Mouse (Mus musculus) erythroblast, embryonic 14.5 days (primary cell): ENCODE measurements around the gene Fads3. TPM values are rescaled to one million over a fixed set of nuclear protein-coding genes. Genes with fewer than 3 reads are reported as not detected.

Experiments
- H3K27me3 ChIP-seq: 2 replicates; pipeline ENCODE4 v1.6.1; 2012; ENCODE audit warnings: inconsistent platforms; ENCODE audit not compliant: control insufficient read depth
- H3K36me3 ChIP-seq: 2 replicates; pipeline ENCODE4 v1.6.1; 2012; ENCODE audit warnings: mild to moderate bottlenecking, inconsistent platforms; ENCODE audit not compliant: control insufficient read depth
- H3K4me1 ChIP-seq: 2 replicates; pipeline ENCODE4 v1.6.1; 2012; ENCODE audit warnings: inconsistent platforms; ENCODE audit not compliant: control insufficient read depth
- H3K4me3 ChIP-seq: replicated peaks from 2 replicates; pipeline ENCODE3; 2012; ENCODE audit warnings: moderate library complexity, mild to moderate bottlenecking, inconsistent platforms
- H3K9me3 ChIP-seq: 2 replicates; pipeline ENCODE4 v1.6.1; 2012; ENCODE audit warnings: low read length, inconsistent platforms, mixed read lengths; ENCODE audit not compliant: control insufficient read depth
- GATA1 ChIP-seq: IDR thresholded peaks from 2 replicates; pipeline ENCODE4 v1.6.1; 2012; ENCODE audit warnings: low read length, inconsistent platforms, mixed read lengths
- TAL1 ChIP-seq: IDR thresholded peaks from 3 replicates; pipeline ENCODE4 v1.6.1; 2012; ENCODE audit warnings: low read length, inconsistent platforms, mixed read lengths
- polyA plus RNA-seq: library from polyadenylated mRNA; stranded (reverse); fragments of >175 nt; gene quantifications from 2 replicates; pipeline ENCODE4 v1.2.3, GENCODE M21; 2012

Gene Fads3
- polyA plus RNA-seq, 1 experiment = 13.7 TPM

GRCm38 (mm10) chr19:10042816-10043215, 1.4 kb downstream of the Fads3 start:
- Histone ChIP-seq H3K27me3 (no peaks in the 10 kb centered on the region), H3K36me3 (peaks cover 91% of the 10 kb centered on the region), H3K4me1 (peaks cover 91% of the 10 kb centered on the region), H3K4me3 (peak overlapping the region; percentile 75), H3K9me3 (no peaks in the 10 kb centered on the region)
- TF ChIP-seq GATA1 (no peak), TAL1 (no peak)

DNA sequence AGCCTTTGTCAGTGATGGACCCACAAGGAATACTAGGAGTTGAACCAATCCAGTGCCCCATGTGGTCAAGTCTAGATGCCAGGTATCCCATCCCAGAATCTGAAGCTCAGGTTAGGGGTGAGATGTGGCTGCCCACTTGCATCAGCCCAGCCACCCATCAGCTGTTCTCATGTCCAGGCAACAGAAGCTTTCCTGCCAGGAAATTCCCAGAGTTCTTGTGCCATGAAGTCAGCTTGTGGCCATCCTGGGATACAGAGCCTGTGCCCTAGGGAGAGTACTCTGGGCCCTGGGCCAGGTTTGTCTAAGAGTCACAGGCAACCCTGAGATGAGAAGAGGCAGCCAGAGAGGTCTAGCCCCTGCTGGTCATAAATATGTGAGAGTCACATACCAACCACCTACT, 2.3 kb downstream of the Fads3 start:
- Histone ChIP-seq H3K4me3 (peak overlapping the region; percentile 75), H3K27me3 (no peaks in the 10 kb centered on the region), H3K4me1 (peaks cover 95% of the 10 kb centered on the region), H3K36me3 (peaks cover 91% of the 10 kb centered on the region), H3K9me3 (no peaks in the 10 kb centered on the region)
- TF ChIP-seq GATA1 (no peak), TAL1 (no peak)

GRCm38 (mm10) chr19:10045707-10046106, 4.3 kb downstream of the Fads3 start:
- Histone ChIP-seq H3K4me3 (peak overlapping the region; percentile 75), H3K4me1 (peaks cover 93% of the 10 kb centered on the region), H3K9me3 (no peaks in the 10 kb centered on the region), H3K36me3 (peaks cover 91% of the 10 kb centered on the region), H3K27me3 (no peaks in the 10 kb centered on the region)
- TF ChIP-seq GATA1 (no peak), TAL1 (no peak)

DNA sequence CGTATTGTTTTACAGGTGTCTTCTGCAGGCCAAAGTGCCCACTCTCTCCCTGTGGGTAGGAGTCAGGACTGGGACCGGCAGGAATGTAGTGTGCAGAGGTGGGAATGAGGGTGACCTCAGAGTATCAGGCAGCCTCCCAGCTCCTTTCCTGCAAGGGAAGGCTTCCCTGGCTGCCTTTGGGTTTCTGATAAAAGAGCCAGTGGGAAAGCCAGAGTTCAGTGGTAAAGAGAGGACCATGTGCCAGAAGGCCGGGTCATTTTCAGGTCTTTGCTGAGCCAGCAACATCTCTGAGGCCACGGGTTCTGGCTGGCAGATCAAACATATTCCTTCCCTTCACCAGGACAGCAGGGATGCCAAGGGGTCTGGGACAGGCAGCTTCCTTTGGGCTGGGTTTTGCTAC, 5.0 kb downstream of the Fads3 start:
- peaks cover 94% of the 10 kb centered on the region for H3K36me3 ChIP-seq

DNA sequence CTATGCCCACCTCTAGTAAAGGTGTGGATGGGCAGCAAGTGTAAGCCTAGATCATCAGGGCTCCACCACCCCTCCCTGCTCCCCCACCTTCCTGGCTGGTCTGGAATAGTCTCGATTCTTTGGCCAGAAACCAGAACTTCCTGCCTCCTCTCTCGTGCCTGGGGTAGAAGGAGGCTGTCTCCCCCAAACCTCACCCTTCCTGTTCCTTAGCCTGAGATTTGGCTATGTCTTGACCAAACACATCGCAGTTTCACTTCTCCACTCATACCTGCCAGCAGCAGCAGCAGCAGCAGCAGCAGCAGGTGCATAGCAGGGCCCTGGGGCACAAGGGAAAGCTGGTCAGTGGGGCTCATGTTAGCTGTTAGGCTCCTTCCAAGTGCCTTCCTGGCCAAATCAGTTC, 5.6 kb downstream of the Fads3 start:
- TF ChIP-seq TAL1 (no peak), GATA1 (no peak)
- H3K4me3 ChIP-seq = no peak overlapping the region
- H3K36me3 ChIP-seq = peaks cover 98% of the 10 kb centered on the region
- no peaks in the 10 kb centered on the region for H3K9me3 ChIP-seq
- no peaks in the 10 kb centered on the region for H3K27me3 ChIP-seq
- H3K4me1 ChIP-seq = peaks cover 81% of the 10 kb centered on the region

More for the DNA sequence above, 5.0 kb downstream of the Fads3 start:
- H3K4me1 ChIP-seq = peaks cover 88% of the 10 kb centered on the region
- no peaks in the 10 kb centered on the region for H3K27me3 ChIP-seq
- peak overlapping the region; percentile 75 for H3K4me3 ChIP-seq
- TF ChIP-seq TAL1 (no peak), GATA1 (no peak)
- no peaks in the 10 kb centered on the region for H3K9me3 ChIP-seq

GRCm38 (mm10) chr19:10049533-10049932, 8.2 kb downstream of the Fads3 start:
- Histone ChIP-seq H3K4me3 (no peak overlapping the region), H3K4me1 (peaks cover 56% of the 10 kb centered on the region), H3K27me3 (no peaks in the 10 kb centered on the region), H3K36me3 (peaks cover 100% of the 10 kb centered on the region), H3K9me3 (no peaks in the 10 kb centered on the region)
- TF ChIP-seq TAL1 = no peak
- no peak for TF ChIP-seq GATA1

DNA sequence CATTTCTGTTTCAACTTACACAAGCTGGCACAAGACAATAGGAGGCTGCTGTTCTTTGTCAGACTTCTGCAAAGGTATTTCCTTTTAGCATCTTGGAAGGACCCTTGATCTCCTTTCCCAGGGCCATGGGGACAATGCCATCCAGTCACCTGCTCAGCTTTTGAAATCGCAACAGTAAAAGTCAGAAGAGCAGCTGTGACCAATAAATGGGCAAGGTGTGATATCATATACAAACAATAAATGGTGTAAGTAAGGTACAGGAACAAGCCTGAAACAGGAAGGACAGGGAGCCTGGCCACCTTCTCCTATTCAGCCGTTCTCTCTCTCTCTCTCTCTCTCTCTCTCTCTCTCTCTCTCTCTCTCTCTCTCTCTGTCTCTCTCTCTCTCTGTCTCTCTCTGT, 9.1 kb downstream of the Fads3 start:
- Histone ChIP-seq H3K36me3 (peaks cover 100% of the 10 kb centered on the region), H3K4me1 (peaks cover 47% of the 10 kb centered on the region), H3K27me3 (no peaks in the 10 kb centered on the region), H3K4me3 (no peak overlapping the region), H3K9me3 (no peaks in the 10 kb centered on the region)
- TF ChIP-seq GATA1 (no peak), TAL1 (no peak)

GRCm38 (mm10) chr19:10052698-10053097, 11.3 kb downstream of the Fads3 start:
- Histone ChIP-seq H3K4me1 (peaks cover 30% of the 10 kb centered on the region), H3K27me3 (no peaks in the 10 kb centered on the region), H3K36me3 (peaks cover 100% of the 10 kb centered on the region), H3K9me3 (no peaks in the 10 kb centered on the region), H3K4me3 (no peak overlapping the region)
- TF ChIP-seq TAL1 (no peak), GATA1 (no peak)

- TF ChIP-seq GATA1 (no peak), TAL1 (no peak)
- Histone ChIP-seq H3K4me1 (peaks cover 26% of the 10 kb centered on the region), H3K27me3 (no peaks in the 10 kb centered on the region)
These were observed 12.4 kb downstream of the Fads3 start for GRCm38 (mm10) chr19:10053692-10054260.

GRCm38 (mm10) chr19:10054361-10055075, 13.1 kb downstream of the Fads3 start:
- Histone ChIP-seq H3K4me1 (peaks cover 26% of the 10 kb centered on the region), H3K36me3 (peaks cover 100% of the 10 kb centered on the region), H3K27me3 (no peaks in the 10 kb centered on the region), H3K9me3 (no peaks in the 10 kb centered on the region), H3K4me3 (no peak overlapping the region)
- TF ChIP-seq GATA1 = no peak
- no peak for TF ChIP-seq TAL1

More at GRCm38 (mm10) chr19:10053692-10054260, 12.4 kb downstream of the Fads3 start:
- no peaks in the 10 kb centered on the region for H3K9me3 ChIP-seq
- peaks cover 100% of the 10 kb centered on the region for H3K36me3 ChIP-seq
- no peak overlapping the region for H3K4me3 ChIP-seq
